Mouse (Mus musculus) C2C12 (cell line): ENCODE data around the gene Slc35g1. TPM values are rescaled to one million over a fixed set of nuclear protein-coding genes. Genes with fewer than 3 reads are reported as not detected.

Experiments used
- H3K27me3 ChIP-seq: one replicate; pipeline ENCODE4 v1.6.1; 2011; ENCODE audit not compliant: control insufficient read depth, insufficient read depth, insufficient read length
- H3K36me3 ChIP-seq: one replicate; pipeline ENCODE4 v1.6.1; 2011; ENCODE audit not compliant: control insufficient read depth, insufficient read depth
- H3K4me3 ChIP-seq: one replicate; pipeline ENCODE4 v1.5.1; 2011; ENCODE audit warnings: mild to moderate bottlenecking, control low read depth; ENCODE audit not compliant: poor library complexity, insufficient read depth, severe bottlenecking
- H3K79me2 ChIP-seq: one replicate; pipeline ENCODE4 v1.6.1; 2011; ENCODE audit not compliant: control insufficient read depth, insufficient read depth
- H3K79me3 ChIP-seq: one replicate; pipeline ENCODE4 v1.6.1; 2011; ENCODE audit warnings: low read depth, control low read depth
- H3ac ChIP-seq: one replicate; pipeline ENCODE3; 2011; ENCODE audit warnings: low read depth; ENCODE audit not compliant: control insufficient read depth, insufficient read length
- CEBPB ChIP-seq: IDR thresholded peaks from one replicate; pipeline ENCODE4 v1.6.1; 2011; ENCODE audit warnings: low read depth, mild to moderate bottlenecking, control low read depth, moderate library complexity
- CTCF ChIP-seq: IDR thresholded peaks from one replicate; pipeline ENCODE4 v1.5.1; 2011; ENCODE audit not compliant: control insufficient read depth, insufficient read depth, insufficient read length
- FOSL1 ChIP-seq: IDR thresholded peaks from one replicate; pipeline ENCODE4 v1.8.0; 2011; ENCODE audit warnings: mild to moderate bottlenecking, low read length; ENCODE audit not compliant: poor library complexity, insufficient read depth, severe bottlenecking
- MAX ChIP-seq: IDR thresholded peaks from one replicate; pipeline ENCODE4 v1.6.1; 2011; ENCODE audit warnings: mild to moderate bottlenecking, control low read depth
- MYOD1 ChIP-seq: IDR thresholded peaks from one replicate; pipeline ENCODE4 v1.6.1; 2011; ENCODE audit warnings: low read depth; ENCODE audit not compliant: control insufficient read depth, insufficient read length
- MYOG ChIP-seq: IDR thresholded peaks from one replicate; pipeline ENCODE4 v1.6.1; 2011; ENCODE audit not compliant: control insufficient read depth, insufficient read length; ENCODE audit errors: extremely low read depth
- USF1 ChIP-seq: IDR thresholded peaks from one replicate; pipeline ENCODE4 v1.6.1; 2011; ENCODE audit warnings: low read depth, mild to moderate bottlenecking, control low read depth, moderate library complexity
- polyA plus RNA-seq: library from polyadenylated mRNA; unstranded; fragments of >200 nt; fragmentation: generic; extraction: Trizol; gene quantifications from one replicate; pipeline ENCODE4 v1.2.1, GENCODE M21; 2012; ENCODE audit warnings: missing spikeins

The Slc35g1 gene
- polyA plus RNA-seq, 1 experiment: 0.18 TPM

- Histone ChIP-seq H3K4me3 (no peak overlapping the region), H3K36me3 (no peaks in the 10 kb centered on the region), H3ac (no peak overlapping the region), H3K27me3 (peaks cover 7% of the 10 kb centered on the region), H3K79me2 (no peaks in the 10 kb centered on the region), H3K79me3 (no peaks in the 10 kb centered on the region)
- TF ChIP-seq MAX (no peak), FOSL1 (no peak), CTCF (no peak), MYOD1 (no peak), CEBPB (no peak)
Measured at GRCm38 (mm10) chr19:38397004-38397403, 1.2 kb downstream of the Slc35g1 start.

DNA sequence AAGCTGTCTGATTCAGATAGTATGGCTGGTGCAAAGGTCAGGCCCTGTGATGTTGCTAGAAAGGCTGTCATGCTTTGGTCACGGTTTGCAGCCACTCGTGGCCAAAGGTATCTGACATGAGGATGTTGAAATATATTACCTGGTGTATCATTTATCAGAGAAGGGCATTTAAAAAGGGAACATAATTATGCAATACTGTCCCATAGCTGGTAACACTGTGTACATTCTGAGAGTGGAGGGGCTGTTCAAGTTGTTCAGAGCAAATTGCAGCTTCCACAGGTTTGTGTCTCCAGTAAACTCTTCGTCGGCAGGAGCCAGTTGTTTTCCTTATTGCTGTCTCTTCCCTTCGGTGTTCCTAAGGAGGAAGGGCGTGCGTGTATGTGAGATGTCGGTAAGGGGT is 3.2 kb downstream of the Slc35g1 start:
- Histone ChIP-seq H3K27me3 (peaks cover 7% of the 10 kb centered on the region), H3K36me3 (no peaks in the 10 kb centered on the region), H3K4me3 (no peak overlapping the region), H3ac (no peak overlapping the region), H3K79me3 (no peaks in the 10 kb centered on the region), H3K79me2 (no peaks in the 10 kb centered on the region)
- no peak for TF ChIP-seq FOSL1

DNA sequence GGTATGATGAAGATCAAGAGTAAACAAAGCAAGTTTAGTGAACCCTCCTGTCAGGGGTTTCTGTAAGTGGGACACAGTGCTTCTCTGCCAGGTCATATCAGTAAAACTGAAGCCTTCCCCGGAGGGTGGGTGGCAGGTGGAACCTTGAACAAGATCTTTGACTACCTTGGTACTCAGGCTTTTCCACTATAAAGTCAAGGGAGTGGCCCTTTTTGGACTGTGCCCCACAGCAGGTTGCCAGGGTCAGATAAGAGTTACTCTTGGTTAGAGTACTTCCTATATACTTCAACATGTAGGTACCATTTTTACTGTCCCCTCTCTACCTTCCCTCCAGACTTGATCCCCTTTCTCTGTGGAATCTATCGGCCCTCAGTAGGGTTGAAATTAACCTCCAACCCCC is 5.1 kb downstream of the Slc35g1 start:
- no peak overlapping the region for H3ac ChIP-seq
- TF ChIP-seq MYOD1: no peak
- no peak for TF ChIP-seq USF1
- no peak for TF ChIP-seq MYOG
- no peak for TF ChIP-seq CTCF
- TF ChIP-seq CEBPB: no peak
- TF ChIP-seq MAX: no peak
- TF ChIP-seq FOSL1: no peak
- H3K4me3 ChIP-seq: no peak overlapping the region
- H3K36me3 ChIP-seq: no peaks in the 10 kb centered on the region
- H3K79me3 ChIP-seq: no peaks in the 10 kb centered on the region
- peaks cover 4% of the 10 kb centered on the region for H3K27me3 ChIP-seq
- H3K79me2 ChIP-seq: no peaks in the 10 kb centered on the region

GRCm38 (mm10) chr19:38401416-38401815 is 5.6 kb downstream of the Slc35g1 start:
- Histone ChIP-seq H3ac (no peak overlapping the region), H3K36me3 (no peaks in the 10 kb centered on the region), H3K79me2 (no peaks in the 10 kb centered on the region), H3K27me3 (no peaks in the 10 kb centered on the region), H3K79me3 (no peaks in the 10 kb centered on the region), H3K4me3 (no peak overlapping the region)
- TF ChIP-seq MYOG: no peak
- TF ChIP-seq MYOD1: no peak
- TF ChIP-seq MAX: no peak
- TF ChIP-seq CTCF: no peak
- no peak for TF ChIP-seq USF1
- no peak for TF ChIP-seq CEBPB
- TF ChIP-seq FOSL1: no peak

GRCm38 (mm10) chr19:38410357-38411056 is 14.7 kb downstream of the Slc35g1 start:
- H3ac ChIP-seq: no peak overlapping the region
- no peak overlapping the region for H3K4me3 ChIP-seq
- no peaks in the 10 kb centered on the region for H3K79me2 ChIP-seq
- no peaks in the 10 kb centered on the region for H3K27me3 ChIP-seq
- H3K36me3 ChIP-seq: no peaks in the 10 kb centered on the region
- TF ChIP-seq CTCF (no peak), CEBPB (no peak), USF1 (no peak), FOSL1 (no peak), MYOG (no peak), MYOD1 (no peak), MAX (no peak)
- no peaks in the 10 kb centered on the region for H3K79me3 ChIP-seq

DNA sequence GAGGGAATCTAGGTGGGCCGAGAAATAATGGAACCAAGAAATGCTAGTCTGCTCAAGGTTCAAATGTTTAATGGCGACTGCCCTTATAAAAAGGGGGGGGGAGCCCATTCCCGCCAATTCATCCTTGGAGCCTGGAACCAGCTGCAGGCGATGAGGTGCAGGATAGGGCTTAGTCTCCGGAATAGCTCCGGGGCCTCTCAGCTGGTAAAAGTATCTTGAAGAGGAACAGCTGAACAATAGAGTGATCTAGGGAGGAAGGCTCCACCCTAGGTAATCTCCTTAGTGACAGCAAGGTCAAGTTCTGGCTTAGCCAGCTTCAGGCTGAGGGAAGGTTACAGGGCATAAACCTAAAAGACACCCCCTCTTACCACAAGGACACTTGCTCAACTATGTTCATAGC is 18.1 kb downstream of the Slc35g1 start:
- H3K4me3 ChIP-seq: no peak overlapping the region
- no peak overlapping the region for H3ac ChIP-seq
- H3K36me3 ChIP-seq: no peaks in the 10 kb centered on the region
- no peaks in the 10 kb centered on the region for H3K79me3 ChIP-seq
- no peaks in the 10 kb centered on the region for H3K79me2 ChIP-seq
- peaks cover 5% of the 10 kb centered on the region for H3K27me3 ChIP-seq
- TF ChIP-seq FOSL1 (no peak), MYOD1 (no peak), USF1 (no peak), CTCF (no peak), MAX (no peak), MYOG (no peak), CEBPB (no peak)
